Mouse (Mus musculus) c-Kit-positive CD71-positive TER-119-negative erythroid progenitor cells, embryonic 14.5 days (primary cell): ENCODE results near the gene Samhd1.

Experiments
- DNase-seq: peaks from one replicate; pipeline ENCODE4 v3.0.0-alpha.2; 2013; ENCODE audit warnings: low read depth

Gene Samhd1

DNA sequence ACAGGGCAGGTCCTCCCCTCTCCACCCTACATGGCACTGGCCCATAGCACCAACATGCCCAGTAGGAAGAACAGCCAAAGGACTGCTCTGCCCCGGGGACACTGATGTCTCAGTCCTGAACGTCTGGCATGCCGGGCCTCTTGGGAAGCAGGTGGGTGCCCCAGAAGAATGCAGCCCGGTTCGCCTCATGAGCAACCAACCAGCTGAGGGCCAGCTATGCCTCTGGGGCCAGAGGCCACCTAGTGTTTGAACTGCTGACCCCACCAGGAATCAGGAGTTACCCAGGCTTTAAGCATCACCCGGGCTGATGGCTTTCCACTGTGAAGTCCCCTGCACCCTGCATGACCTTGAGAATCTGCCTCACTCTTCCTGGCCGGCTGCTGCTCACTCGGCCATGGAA lies 82.6 kb downstream of the Samhd1 start:
- no peak for DNase-seq

DNA sequence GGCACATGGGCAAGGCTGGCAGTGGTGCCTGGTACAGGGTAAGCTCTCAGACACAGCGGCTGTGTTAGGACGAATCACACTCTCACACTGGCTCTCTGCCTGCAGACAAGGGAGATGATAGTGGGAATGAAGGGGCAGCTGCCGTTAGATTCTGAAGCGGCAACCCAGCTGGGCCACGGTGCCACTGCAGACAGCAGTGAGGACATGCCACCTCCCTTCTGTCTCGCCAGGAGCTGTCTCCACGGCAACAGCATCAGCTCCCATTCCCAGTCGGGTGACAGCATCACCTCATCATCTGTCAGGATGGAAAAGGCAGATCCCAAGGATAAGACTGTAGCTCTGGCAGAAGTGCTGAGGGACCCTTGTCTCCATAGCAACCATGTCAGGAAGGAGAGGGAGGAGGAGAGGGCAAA lies 85.2 kb downstream of the Samhd1 start:
- DNase-seq, result no peak

DNA sequence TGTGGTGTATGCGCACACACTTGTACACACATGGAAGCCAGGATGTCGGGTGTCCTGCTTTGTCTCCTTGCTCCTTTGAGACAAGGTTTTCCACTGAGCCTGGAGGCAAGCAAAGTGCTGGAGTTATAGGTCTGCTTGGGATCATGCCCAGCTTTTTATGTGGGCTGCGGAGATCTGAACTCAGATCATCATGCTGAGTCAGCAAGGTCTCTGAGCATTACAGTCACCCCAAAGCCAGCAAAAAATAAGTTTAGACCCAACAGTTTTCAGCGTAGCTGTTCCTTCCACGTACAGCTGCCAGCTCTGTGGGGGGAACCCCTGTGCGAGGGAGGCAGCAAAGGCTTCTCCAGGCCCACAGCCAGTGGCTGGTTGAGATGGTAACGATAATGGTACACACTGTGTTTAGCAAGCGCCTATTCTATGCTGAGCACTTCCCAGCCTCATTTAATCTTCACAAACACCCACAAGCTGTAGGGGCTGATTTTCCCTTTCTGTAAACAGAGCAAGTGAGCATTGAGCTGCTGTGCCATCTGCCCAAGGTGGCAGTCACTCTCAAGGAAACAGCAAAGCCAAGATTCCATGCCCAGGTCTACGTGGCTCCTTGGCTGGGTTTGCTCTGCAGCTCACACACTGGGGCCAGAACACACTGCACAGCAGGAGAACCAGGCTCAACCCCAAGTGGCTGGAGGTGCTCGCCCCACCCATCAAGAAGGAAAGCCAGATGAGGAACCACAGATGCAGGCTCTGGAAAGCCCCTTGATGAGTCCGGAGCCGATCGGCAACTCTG lies 86.5 kb downstream of the Samhd1 start:
- DNase-seq, result no peak
